Mouse (Mus musculus) MEL (cell line): ENCODE results near the gene Zc2hc1b. TPM values are rescaled to one million over a fixed set of nuclear protein-coding genes. Genes with fewer than 3 reads are reported as not detected.

Experiments used
- DNase-seq: peaks from one replicate; pipeline ENCODE4 v3.0.0; 2011; ENCODE audit warnings: low read depth, low spot score
- H3K27ac ChIP-seq: 2 replicates; pipeline ENCODE4 v1.5.1; 2012; ENCODE audit warnings: low read depth, mild to moderate bottlenecking, control low read depth, low read length, moderate library complexity; ENCODE audit not compliant: control insufficient read depth
- H3K27me3 ChIP-seq, 2 experiments: fragments of 150-350 bp in 1 of 2; sonication (generic) in 1 of 2; 2 replicates each; pipeline ENCODE4 v1.6.1; 2012; ENCODE audit warnings: low read length in 2 of 2, mild to moderate bottlenecking in 2 of 2, improper control_type of control experiment in 1 of 2, moderate library complexity in 1 of 2; ENCODE audit not compliant: insufficient read depth in 2 of 2, control insufficient read depth in 1 of 2
- H3K36me3 ChIP-seq, 2 experiments: 2 replicates each; pipeline ENCODE4 v1.6.1; 2012 to 2014; ENCODE audit warnings: low read length in 2 of 2, improper control_type of control experiment in 1 of 2, inconsistent platforms in 1 of 2, mild to moderate bottlenecking in 1 of 2; ENCODE audit not compliant: insufficient read depth in 2 of 2, control insufficient read depth in 1 of 2
- H3K4me1 ChIP-seq, 2 experiments: fragments of 150-350 bp in 1 of 2; sonication (generic) in 1 of 2; 2 replicates each; pipeline ENCODE4 v1.6.1; 2012; ENCODE audit warnings: low read length in 2 of 2, improper control_type of control experiment in 1 of 2, mild to moderate bottlenecking in 1 of 2; ENCODE audit not compliant: insufficient read depth in 2 of 2, control insufficient read depth in 1 of 2
- H3K4me3 ChIP-seq, 2 experiments: fragments of 150-350 bp in 1 of 2; sonication (generic) in 1 of 2; 2 replicates each; pipeline ENCODE4 v1.5.1; 2012; ENCODE audit warnings: low read depth in 2 of 2, low read length in 2 of 2, mild to moderate bottlenecking in 2 of 2, moderate library complexity in 2 of 2, control low read depth in 1 of 2, improper control_type of control experiment in 1 of 2; ENCODE audit not compliant: control insufficient read depth in 1 of 2, insufficient read depth in 1 of 2
- H3K79me2 ChIP-seq: 2 replicates; pipeline ENCODE4 v1.6.1; 2012; ENCODE audit warnings: mild to moderate bottlenecking, low read length, moderate library complexity; ENCODE audit not compliant: control insufficient read depth, poor library complexity, insufficient read depth
- H3K9ac ChIP-seq: 2 replicates; pipeline ENCODE4 v1.6.1; 2012; ENCODE audit warnings: low read depth, mild to moderate bottlenecking, control low read depth, low read length, moderate library complexity; ENCODE audit not compliant: control insufficient read depth, poor library complexity, severe bottlenecking
- H3K9me3 ChIP-seq: fragments of 150-350 bp; sonication (generic); replicated peaks from 2 replicates; pipeline ENCODE4 v1.6.1; 2012; ENCODE audit warnings: mild to moderate bottlenecking, low read length, improper control_type of control experiment, moderate library complexity; ENCODE audit not compliant: insufficient read depth
- CHD1 ChIP-seq: IDR thresholded peaks from 2 replicates; pipeline ENCODE4 v1.6.1; 2012; ENCODE audit warnings: low read depth, mild to moderate bottlenecking, inconsistent platforms, low read length, improper control_type of control experiment
- CHD2 ChIP-seq: IDR thresholded peaks from 2 replicates; pipeline ENCODE4 v1.6.1; 2011; ENCODE audit warnings: low read length, improper control_type of control experiment
- ELF1 ChIP-seq: IDR thresholded peaks from 2 replicates; pipeline ENCODE4 v1.6.1; 2014; ENCODE audit warnings: low read depth, mild to moderate bottlenecking, inconsistent platforms, low read length, improper control_type of control experiment, moderate library complexity
- EP300 ChIP-seq, 2 experiments: IDR thresholded peaks; 2 replicates each; pipeline ENCODE4 v1.6.1; 2011; ENCODE audit warnings: improper control_type of control experiment in 2 of 2, low read length in 2 of 2, low read depth in 1 of 2, mild to moderate bottlenecking in 1 of 2
- GATA1 ChIP-seq: IDR thresholded peaks from 2 replicates; pipeline ENCODE4 v1.6.1; 2011; ENCODE audit warnings: low read depth, low read length, improper control_type of control experiment
- HCFC1 ChIP-seq: IDR thresholded peaks from 2 replicates; pipeline ENCODE4 v1.6.1; 2012; ENCODE audit warnings: low read depth, mild to moderate bottlenecking, inconsistent platforms, low read length, improper control_type of control experiment, moderate library complexity
- JUND ChIP-seq: IDR thresholded peaks from 2 replicates; pipeline ENCODE4 v1.6.1; 2011; ENCODE audit warnings: low read depth, mild to moderate bottlenecking, improper control_type of control experiment, low read length
- MAX ChIP-seq: IDR thresholded peaks from 2 replicates; pipeline ENCODE4 v1.6.1; 2011; ENCODE audit warnings: low read length, improper control_type of control experiment
- MAZ ChIP-seq: IDR thresholded peaks from 2 replicates; pipeline ENCODE4 v1.6.1; 2012; ENCODE audit warnings: low read depth, mild to moderate bottlenecking, inconsistent platforms, low read length, improper control_type of control experiment
- MXI1 ChIP-seq: IDR thresholded peaks from 2 replicates; pipeline ENCODE4 v1.6.1; 2011; ENCODE audit warnings: mild to moderate bottlenecking, low read depth, low read length, improper control_type of control experiment
- MYB ChIP-seq: IDR thresholded peaks from 2 replicates; pipeline ENCODE4 v1.6.1; 2011; ENCODE audit warnings: mild to moderate bottlenecking, low read depth, low read length, improper control_type of control experiment
- MYC ChIP-seq: IDR thresholded peaks from 2 replicates; pipeline ENCODE4 v1.6.1; 2011; ENCODE audit warnings: low read depth, mild to moderate bottlenecking, low read length, improper control_type of control experiment, moderate library complexity
- NRF1 ChIP-seq: IDR thresholded peaks from 2 replicates; pipeline ENCODE4 v1.6.1; 2014; ENCODE audit warnings: low read depth, mild to moderate bottlenecking, inconsistent platforms, low read length, improper control_type of control experiment, moderate library complexity; ENCODE audit not compliant: poor library complexity, insufficient read depth, severe bottlenecking
- RCOR1 ChIP-seq: IDR thresholded peaks from 2 replicates; pipeline ENCODE4 v1.6.1; 2012; ENCODE audit warnings: low read depth, mild to moderate bottlenecking, inconsistent platforms, low read length, improper control_type of control experiment
- SMC3 ChIP-seq: IDR thresholded peaks from 2 replicates; pipeline ENCODE4 v1.6.1; 2011; ENCODE audit warnings: low read depth, low read length, improper control_type of control experiment
- TCF12 ChIP-seq: IDR thresholded peaks from 2 replicates; pipeline ENCODE4 v1.6.1; 2014; ENCODE audit warnings: low read depth, mild to moderate bottlenecking, inconsistent platforms, low read length, improper control_type of control experiment, moderate library complexity
- USF2 ChIP-seq, 2 experiments: IDR thresholded peaks; 2 replicates each; pipeline ENCODE4 v1.6.1; 2011 to 2012; ENCODE audit warnings: improper control_type of control experiment in 2 of 2, low read length in 2 of 2, borderline replicate concordance in 1 of 2, inconsistent platforms in 1 of 2, low read depth in 1 of 2, mild to moderate bottlenecking in 1 of 2; ENCODE audit not compliant: insufficient read depth in 1 of 2
- ZC3H11A ChIP-seq: IDR thresholded peaks from 2 replicates; pipeline ENCODE4 v1.6.1; 2012; ENCODE audit warnings: low read depth, mild to moderate bottlenecking, inconsistent platforms, low read length, improper control_type of control experiment
- ZKSCAN1 ChIP-seq: IDR thresholded peaks from 2 replicates; pipeline ENCODE4 v1.6.1; 2012; ENCODE audit warnings: low read depth, mild to moderate bottlenecking, inconsistent platforms, low read length, improper control_type of control experiment, moderate library complexity
- ZNF384 ChIP-seq: IDR thresholded peaks from 2 replicates; pipeline ENCODE4 v1.6.1; 2012; ENCODE audit warnings: low read depth, mild to moderate bottlenecking, inconsistent platforms, low read length, improper control_type of control experiment
- polyA plus RNA-seq, 2 experiments: library from polyadenylated mRNA; stranded (reverse) in 1 of 2; unstranded in 1 of 2; fragments of >175 nt in 1 of 2; fragments of >200 nt in 1 of 2; gene quantifications; 2 replicates each; pipeline versions ENCODE4 v1.2.1 to v1.2.4; 2012; ENCODE audit warnings: low replicate concordance in 2 of 2, low read depth in 1 of 2; ENCODE audit not compliant: insufficient read length in 2 of 2, insufficient read depth in 1 of 2, missing spikeins in 1 of 2
- total RNA-seq: library from RNA; depleted of rRNA; stranded (reverse); fragments of 300-350 nt; gene quantifications from 2 replicates; pipeline ENCODE4 v1.2.3, GENCODE M21; 2012

Zc2hc1b gene
- total and polyA plus RNA-seq, 3 experiments, result 0.07 TPM; not detected in 2

DNA sequence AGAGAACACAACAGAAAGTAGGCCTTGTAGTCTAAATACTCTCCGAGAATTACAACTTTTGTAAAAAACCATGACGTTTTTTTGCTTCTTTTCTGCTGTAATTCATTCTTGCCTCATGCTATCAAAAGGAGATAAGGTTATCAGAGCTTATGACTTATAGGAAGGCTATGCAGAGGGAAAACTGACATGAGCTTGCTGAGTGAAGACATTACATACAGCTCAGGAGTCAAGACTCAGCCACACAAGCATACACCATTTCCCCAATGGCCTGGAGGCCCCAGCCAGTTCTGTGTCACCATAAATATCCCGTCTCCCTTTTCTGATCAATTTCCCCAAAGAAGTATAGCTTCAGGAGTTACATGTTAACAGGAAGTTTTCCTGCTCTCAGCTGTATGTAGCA lies 44.3 kb upstream of the Zc2hc1b start:
- no peak overlapping the region for H3K27ac ChIP-seq
- no peak for DNase-seq
- no peaks in the 10 kb centered on the region for H3K27me3 ChIP-seq
- TF ChIP-seq TCF12 (no peak), GATA1 (no peak), JUND (no peak), CHD1 (no peak), SMC3 (no peak)
- no peaks in the 10 kb centered on the region for H3K79me2 ChIP-seq
- no peak overlapping the region for H3K4me3 ChIP-seq
- no peaks in the 10 kb centered on the region for H3K36me3 ChIP-seq
- no peak overlapping the region for H3K9ac ChIP-seq
- no peaks in the 10 kb centered on the region for H3K9me3 ChIP-seq
- H3K4me1 ChIP-seq, result no peaks in the 10 kb centered on the region

DNA sequence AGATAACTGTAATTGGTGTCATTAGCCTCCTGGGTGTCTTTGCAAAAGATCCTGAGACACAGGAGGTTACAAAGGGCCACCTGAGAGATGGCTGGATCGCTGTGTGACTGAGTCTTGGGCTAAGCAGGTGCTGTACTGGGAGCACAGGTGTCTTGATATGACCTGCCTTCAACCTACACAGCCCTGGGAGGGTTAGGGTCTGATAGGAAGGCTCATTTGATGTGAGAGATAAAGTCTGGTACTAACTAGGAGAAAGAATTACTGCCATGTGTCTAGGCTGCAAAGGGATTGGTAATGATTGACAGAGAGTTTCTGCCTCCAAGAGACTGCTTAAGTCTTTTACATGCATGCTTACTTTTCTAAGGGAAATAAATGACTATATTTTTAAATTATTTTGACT lies 42.2 kb upstream of the Zc2hc1b start:
- H3K27me3 ChIP-seq, result no peaks in the 10 kb centered on the region
- H3K9me3 ChIP-seq, result no peaks in the 10 kb centered on the region
- no peaks in the 10 kb centered on the region for H3K79me2 ChIP-seq
- H3K9ac ChIP-seq, result no peak overlapping the region
- no peak overlapping the region for H3K27ac ChIP-seq
- TF ChIP-seq CHD2, result no peak
- no peak for TF ChIP-seq RCOR1
- no peak for TF ChIP-seq MYB
- no peak for TF ChIP-seq ELF1
- TF ChIP-seq NRF1, result no peak
- TF ChIP-seq MAZ, result no peak
- TF ChIP-seq EP300 (IDR thresholded peaks at IDR 0.05; ENCODE audit: low read depth in 1 of 2, low read length in 2 of 2), result no peak
- TF ChIP-seq MAX, result no peak
- TF ChIP-seq USF2 (IDR thresholded peaks at IDR 0.05; ENCODE audit: borderline replicate concordance in 1 of 2, insufficient read depth in 1 of 2, low read depth in 1 of 2, low read length in 2 of 2), result no peak
- no peak for TF ChIP-seq MYC
- no peak for TF ChIP-seq ZC3H11A
- TF ChIP-seq MXI1, result no peak
- TF ChIP-seq HCFC1, result no peak
- no peak for TF ChIP-seq ZNF384
- no peak for TF ChIP-seq ZKSCAN1
- H3K36me3 ChIP-seq, result no peaks in the 10 kb centered on the region
- no peak overlapping the region for H3K4me3 ChIP-seq
- no peaks in the 10 kb centered on the region for H3K4me1 ChIP-seq
- no peak for DNase-seq
